Mouse (Mus musculus): Measurements from ENCODE around the gene Adamtsl5. TPM values are rescaled to one million over a fixed set of nuclear protein-coding genes. Genes with fewer than 3 reads are reported as not detected.

Adamtsl5 gene
- not detected for polyA plus RNA-seq (2014; fragmentation: Illumina TruSeq; extraction: RNeasy Lipid Tissue Mini Kit (QIAGEN cat#74804))

DNA sequence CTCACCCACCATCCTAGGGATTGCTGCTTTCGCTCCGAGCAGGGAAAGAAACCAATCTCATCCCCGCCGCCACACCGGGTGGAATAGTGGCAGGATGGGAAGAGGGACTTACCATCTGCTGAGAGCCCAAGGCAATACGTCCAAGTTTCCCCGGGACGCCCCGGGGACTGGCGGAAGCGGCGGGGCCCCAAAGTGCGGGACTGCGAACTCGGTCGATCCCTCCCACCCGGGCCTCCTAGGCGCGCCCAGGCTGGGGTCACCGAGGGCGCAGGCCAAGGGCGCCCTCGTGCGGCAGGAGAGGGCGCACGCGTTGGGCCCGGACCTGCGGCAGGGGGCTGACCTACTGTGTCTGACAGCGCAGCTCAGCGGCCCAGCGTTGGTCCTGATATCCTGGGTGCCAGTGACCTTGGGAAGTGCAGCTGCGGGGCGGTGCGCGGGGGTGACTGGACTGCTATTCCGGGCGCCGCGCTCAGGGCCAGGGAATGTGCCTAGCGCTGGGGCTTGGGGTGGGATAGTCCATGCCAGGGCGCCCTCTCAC is at the start of gene Adamtsl5:
Adamtsl5 (minus strand) TSS at position 169 of the 538 bp plus-strand sequence.

GRCm38 (mm10) chr10:80387522-80387959 is 39.3 kb upstream of the Adamtsl5 start, which contains the start of gene Mex3d:
TSS of gene Mex3d (minus strand) at chr10:80387659.

DNA sequence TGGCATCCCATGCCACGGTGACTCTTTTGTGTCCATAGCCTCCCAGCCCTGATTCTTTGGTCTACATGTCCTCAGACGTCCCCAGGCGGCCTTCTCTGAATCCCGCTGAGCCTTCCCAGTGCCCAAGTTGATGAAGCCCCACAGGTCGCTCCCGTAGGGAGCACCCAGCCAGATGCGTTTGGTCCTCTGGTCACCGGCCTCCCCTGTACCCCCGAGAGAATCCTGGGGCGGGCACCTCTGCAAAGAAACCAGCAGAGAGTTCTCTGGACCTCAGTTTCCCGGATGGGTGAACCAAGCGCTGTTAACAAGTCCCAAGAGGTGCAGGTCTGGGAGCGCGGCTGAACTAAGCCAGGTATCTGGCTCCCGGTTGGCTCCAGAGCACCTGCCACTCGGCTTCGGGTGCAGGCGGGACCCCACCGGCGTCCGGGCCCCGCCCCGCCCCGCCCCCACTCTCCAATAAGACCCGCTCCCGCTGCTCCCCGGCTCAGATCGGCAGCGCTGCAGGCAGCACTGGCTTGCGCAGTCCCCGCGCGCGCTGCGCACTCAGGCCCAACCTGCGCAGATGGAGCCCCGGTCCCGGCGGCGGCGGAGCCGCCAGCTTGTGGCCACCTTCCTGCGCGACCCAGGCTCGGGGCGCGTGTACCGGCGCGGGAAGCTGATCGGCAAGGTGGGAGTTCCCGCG is 7.9 kb upstream of the Adamtsl5 start, which contains the start of gene Plk5:
Plk5 (plus strand) TSS at position 459 of the 682 bp plus-strand sequence.

DNA sequence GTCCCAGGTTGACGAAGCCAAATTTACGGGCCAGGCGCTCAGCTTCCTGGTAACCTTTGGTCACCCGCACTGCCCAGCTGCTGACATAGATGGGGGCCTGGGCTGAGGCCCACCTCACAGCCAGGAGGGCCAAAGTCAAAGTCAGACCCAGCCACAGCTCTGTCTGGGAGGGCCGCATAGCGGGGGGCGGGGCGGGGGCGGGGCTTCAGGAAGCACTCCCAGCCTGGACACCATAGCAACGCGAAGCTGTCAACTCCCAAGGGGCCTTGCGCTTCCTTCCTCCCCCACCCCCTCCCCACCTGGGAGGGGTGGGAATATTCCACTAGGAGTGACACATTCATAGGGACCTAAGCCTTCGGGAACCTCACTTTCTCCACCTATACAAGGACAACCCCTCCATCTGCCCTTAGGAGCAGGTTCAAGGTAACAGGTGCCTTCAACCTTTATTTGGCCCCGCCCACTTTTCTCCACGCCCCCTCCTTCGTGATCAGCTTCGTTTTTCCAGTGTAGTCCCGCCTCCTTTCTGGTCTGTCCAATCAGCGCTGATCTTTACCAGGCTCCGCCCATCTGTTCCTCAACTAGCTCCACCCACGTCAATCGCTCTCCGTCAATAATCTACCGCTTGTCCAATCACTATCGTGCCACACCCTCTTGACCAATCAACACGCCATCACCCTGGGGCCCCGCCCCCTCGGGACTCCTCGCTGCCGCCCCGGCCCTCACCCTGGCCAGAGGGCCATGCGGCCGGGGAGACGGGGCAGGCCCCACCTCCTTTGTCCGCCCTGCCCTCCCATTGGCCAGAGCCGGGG is 18.7 kb downstream of the Adamtsl5 start, which contains the start of the genes Pcsk4 and Reep6:
Pcsk4 (minus strand) TSS at position 226 of the 809 bp plus-strand sequence.
Reep6 (plus strand) TSS at position 681 of the 809 bp plus-strand sequence.

DNA sequence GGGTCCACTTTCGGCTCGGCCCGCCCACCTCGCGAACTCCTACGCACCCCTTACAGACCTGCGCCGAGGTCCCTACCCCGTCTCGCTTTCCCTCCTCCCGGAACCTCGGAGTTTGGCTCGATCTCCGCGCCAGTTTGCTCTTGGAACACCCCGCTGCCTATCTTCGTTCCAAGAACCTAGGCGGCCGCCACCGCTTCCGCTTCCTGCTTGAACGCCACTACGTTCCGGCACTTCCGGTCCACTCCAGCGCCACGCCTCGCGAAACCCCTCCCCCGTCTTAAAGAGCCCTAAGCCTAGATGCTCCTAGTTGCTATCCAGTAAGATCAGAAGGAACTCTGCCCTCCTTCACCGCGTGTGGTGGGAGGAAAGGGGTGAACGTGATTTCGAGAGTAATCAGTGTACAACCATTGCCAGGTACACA is 27.9 kb downstream of the Adamtsl5 start, which contains the start of gene 2310011J03Rik:
2310011J03Rik (minus strand) TSS at position 198 of the 421 bp plus-strand sequence.

GRCm38 (mm10) chr10:80295618-80296425 is 52.4 kb downstream of the Adamtsl5 start, which contains the start of gene Apc2:
TSS of gene Apc2 (plus strand) at chr10:80295977.

GRCm38 (mm10) chr10:80292251-80293146 is 55.7 kb downstream of the Adamtsl5 start, which contains the start of gene Rps15:
TSS of gene Rps15 (plus strand) at chr10:80292453.

Other genes with a start within 250 kb of the Adamtsl5 start
- 0.29 TPM for gene Sbno2, start 242.8 kb downstream of the Adamtsl5 start, polyA plus RNA-seq (2014; fragmentation: Illumina TruSeq; extraction: RNeasy Lipid Tissue Mini Kit (QIAGEN cat#74804))
- 4.8 TPM for gene Stk11, start 232.6 kb downstream of the Adamtsl5 start, polyA plus RNA-seq (2014; fragmentation: Illumina TruSeq; extraction: RNeasy Lipid Tissue Mini Kit (QIAGEN cat#74804))
- gene Atp5d, start 209.8 kb downstream of the Adamtsl5 start, polyA plus RNA-seq (2014; fragmentation: Illumina TruSeq; extraction: RNeasy Lipid Tissue Mini Kit (QIAGEN cat#74804)), result 0.34 TPM
- not detected for gene Cbarp, start 207.6 kb downstream of the Adamtsl5 start, polyA plus RNA-seq (2014; fragmentation: Illumina TruSeq; extraction: RNeasy Lipid Tissue Mini Kit (QIAGEN cat#74804))
- gene Midn, start 200.1 kb downstream of the Adamtsl5 start, polyA plus RNA-seq (2014; fragmentation: Illumina TruSeq; extraction: RNeasy Lipid Tissue Mini Kit (QIAGEN cat#74804)), result 10.3 TPM
- gene Cirbp, start 182.4 kb downstream of the Adamtsl5 start, polyA plus RNA-seq (2014; fragmentation: Illumina TruSeq; extraction: RNeasy Lipid Tissue Mini Kit (QIAGEN cat#74804)), result 34.8 TPM
- 1.1 TPM for gene 1600002K03Rik, start 175.5 kb downstream of the Adamtsl5 start, polyA plus RNA-seq (2014; fragmentation: Illumina TruSeq; extraction: RNeasy Lipid Tissue Mini Kit (QIAGEN cat#74804))
- gene Efna2, start 168.9 kb downstream of the Adamtsl5 start, polyA plus RNA-seq (2014; fragmentation: Illumina TruSeq; extraction: RNeasy Lipid Tissue Mini Kit (QIAGEN cat#74804)), result 5.3 TPM
- gene Mum1, start 122.0 kb downstream of the Adamtsl5 start, polyA plus RNA-seq (2014; fragmentation: Illumina TruSeq; extraction: RNeasy Lipid Tissue Mini Kit (QIAGEN cat#74804)), result 5.4 TPM
- 1.1 TPM for gene Ndufs7, start 99.3 kb downstream of the Adamtsl5 start, polyA plus RNA-seq (2014; fragmentation: Illumina TruSeq; extraction: RNeasy Lipid Tissue Mini Kit (QIAGEN cat#74804))
- not detected for gene Gamt, start 87.4 kb downstream of the Adamtsl5 start, polyA plus RNA-seq (2014; fragmentation: Illumina TruSeq; extraction: RNeasy Lipid Tissue Mini Kit (QIAGEN cat#74804))
- gene Dazap1, start 86.9 kb downstream of the Adamtsl5 start, polyA plus RNA-seq (2014; fragmentation: Illumina TruSeq; extraction: RNeasy Lipid Tissue Mini Kit (QIAGEN cat#74804)), result 25.0 TPM
- not detected for gene Rps15, start 56.0 kb downstream of the Adamtsl5 start, polyA plus RNA-seq (2014; fragmentation: Illumina TruSeq; extraction: RNeasy Lipid Tissue Mini Kit (QIAGEN cat#74804))
- gene Apc2, start 52.4 kb downstream of the Adamtsl5 start, polyA plus RNA-seq (2014; fragmentation: Illumina TruSeq; extraction: RNeasy Lipid Tissue Mini Kit (QIAGEN cat#74804)), result not detected
- 1.1 TPM for gene 2310011J03Rik, start 27.9 kb downstream of the Adamtsl5 start, polyA plus RNA-seq (2014; fragmentation: Illumina TruSeq; extraction: RNeasy Lipid Tissue Mini Kit (QIAGEN cat#74804))
- not detected for gene Pcsk4, start 18.9 kb downstream of the Adamtsl5 start, polyA plus RNA-seq (2014; fragmentation: Illumina TruSeq; extraction: RNeasy Lipid Tissue Mini Kit (QIAGEN cat#74804))
- gene Reep6, start 18.5 kb downstream of the Adamtsl5 start, polyA plus RNA-seq (2014; fragmentation: Illumina TruSeq; extraction: RNeasy Lipid Tissue Mini Kit (QIAGEN cat#74804)), result not detected
- gene Plk5, start 8.0 kb upstream of the Adamtsl5 start, polyA plus RNA-seq (2014; fragmentation: Illumina TruSeq; extraction: RNeasy Lipid Tissue Mini Kit (QIAGEN cat#74804)), result not detected
- 29.8 TPM for gene Mex3d, start 39.2 kb upstream of the Adamtsl5 start, polyA plus RNA-seq (2014; fragmentation: Illumina TruSeq; extraction: RNeasy Lipid Tissue Mini Kit (QIAGEN cat#74804))
- not detected for gene Mbd3, start 51.1 kb upstream of the Adamtsl5 start, polyA plus RNA-seq (2014; fragmentation: Illumina TruSeq; extraction: RNeasy Lipid Tissue Mini Kit (QIAGEN cat#74804))
- gene Uqcr11, start 58.4 kb upstream of the Adamtsl5 start, polyA plus RNA-seq (2014; fragmentation: Illumina TruSeq; extraction: RNeasy Lipid Tissue Mini Kit (QIAGEN cat#74804)), result not detected
- 6.6 TPM for gene Tcf3, start 85.2 kb upstream of the Adamtsl5 start, polyA plus RNA-seq (2014; fragmentation: Illumina TruSeq; extraction: RNeasy Lipid Tissue Mini Kit (QIAGEN cat#74804))
- not detected for gene Onecut3, start 146.4 kb upstream of the Adamtsl5 start, polyA plus RNA-seq (2014; fragmentation: Illumina TruSeq; extraction: RNeasy Lipid Tissue Mini Kit (QIAGEN cat#74804))
- gene Atp8b3, start 190.7 kb upstream of the Adamtsl5 start, polyA plus RNA-seq (2014; fragmentation: Illumina TruSeq; extraction: RNeasy Lipid Tissue Mini Kit (QIAGEN cat#74804)), result not detected
- 0.77 TPM for gene Rexo1, start 213.1 kb upstream of the Adamtsl5 start, polyA plus RNA-seq (2014; fragmentation: Illumina TruSeq; extraction: RNeasy Lipid Tissue Mini Kit (QIAGEN cat#74804))
- gene Klf16, start 228.9 kb upstream of the Adamtsl5 start, polyA plus RNA-seq (2014; fragmentation: Illumina TruSeq; extraction: RNeasy Lipid Tissue Mini Kit (QIAGEN cat#74804)), result 3.8 TPM
- gene Abhd17a, start 241.9 kb upstream of the Adamtsl5 start, polyA plus RNA-seq (2014; fragmentation: Illumina TruSeq; extraction: RNeasy Lipid Tissue Mini Kit (QIAGEN cat#74804)), result not detected

Data from ovary, adult 10 weeks (tissue).